Mouse (Mus musculus) cortical plate, adult 2 months (tissue): ENCODE results near the gene Gm28048. TPM values are rescaled to one million over a fixed set of nuclear protein-coding genes. Genes with fewer than 3 reads are reported as not detected.

Source experiments
- H3K27ac ChIP-seq: fragments of 200-500 bp; 2 replicates; pipeline ENCODE4 v1.5.1; 2012; ENCODE audit warnings: low read length, control low read depth, inconsistent platforms; ENCODE audit not compliant: insufficient read depth
- H3K4me1 ChIP-seq: fragments of 200-500 bp; 2 replicates; pipeline ENCODE4 v1.6.1; 2011; ENCODE audit warnings: low read length; ENCODE audit not compliant: control insufficient read depth, insufficient read depth
- H3K4me3 ChIP-seq: fragments of 200-500 bp; 2 replicates; pipeline ENCODE4 v1.5.1; 2011; ENCODE audit warnings: mild to moderate bottlenecking, low read length, control low read depth; ENCODE audit not compliant: insufficient read depth
- CTCF ChIP-seq: fragments of 200-500 bp; IDR thresholded peaks from 2 replicates; pipeline ENCODE4 v1.5.1; 2011; ENCODE audit warnings: mild to moderate bottlenecking, control low read depth, low read length; ENCODE audit not compliant: insufficient read depth; ENCODE audit errors: extremely low read depth
- POLR2A ChIP-seq: fragments of 200-500 bp; IDR thresholded peaks from 2 replicates; pipeline ENCODE4 v1.6.1; 2011; ENCODE audit warnings: mild to moderate bottlenecking, low read length, control low read depth; ENCODE audit not compliant: insufficient read depth; ENCODE audit errors: extremely low read depth
- polyA plus RNA-seq: library from polyadenylated mRNA; depleted of rRNA; stranded (reverse); fragments of >200 nt; gene quantifications from 2 replicates; pipeline ENCODE4 v1.2.3, GENCODE M21; 2012

The Gm28048 gene
- polyA plus RNA-seq, 1 experiment, result 7.3 TPM

GRCm38 (mm10) chr11:22832600-22832999 lies 149.3 kb downstream of the Gm28048 start:
- Histone ChIP-seq H3K4me1 (peaks cover 16% of the 10 kb centered on the region), H3K4me3 (no peak overlapping the region), H3K27ac (no peak overlapping the region)
- TF ChIP-seq CTCF (no peak), POLR2A (no peak)

GRCm38 (mm10) chr11:22831916-22832315 lies 150.0 kb downstream of the Gm28048 start:
- no peak for TF ChIP-seq POLR2A
- TF ChIP-seq CTCF, result no peak
- Histone ChIP-seq H3K4me1 (peaks cover 14% of the 10 kb centered on the region), H3K4me3 (no peak overlapping the region), H3K27ac (no peak overlapping the region)

- Histone ChIP-seq H3K4me3 (no peak overlapping the region), H3K27ac (no peak overlapping the region), H3K4me1 (peaks cover 14% of the 10 kb centered on the region)
- no peak for TF ChIP-seq CTCF
- no peak for TF ChIP-seq POLR2A
Measured at GRCm38 (mm10) chr11:22830684-22831083, 151.2 kb downstream of the Gm28048 start.

GRCm38 (mm10) chr11:22830179-22830611 lies 151.7 kb downstream of the Gm28048 start:
- TF ChIP-seq POLR2A (no peak), CTCF (no peak)
- Histone ChIP-seq H3K4me3 (no peak overlapping the region), H3K27ac (no peak overlapping the region), H3K4me1 (peaks cover 14% of the 10 kb centered on the region)

GRCm38 (mm10) chr11:22828988-22829632 lies 152.8 kb downstream of the Gm28048 start:
- no peak for TF ChIP-seq POLR2A
- TF ChIP-seq CTCF, result no peak
- peaks cover 14% of the 10 kb centered on the region for H3K4me1 ChIP-seq
- no peak overlapping the region for H3K27ac ChIP-seq
- H3K4me3 ChIP-seq, result no peak overlapping the region

- no peak for TF ChIP-seq CTCF
- TF ChIP-seq POLR2A, result no peak
- H3K4me3 ChIP-seq, result no peak overlapping the region
- H3K27ac ChIP-seq, result 0 out of 2 replicates have a peak overlapping the region, but pooled peaks have one; percentile 18
- H3K4me1 ChIP-seq, result peaks cover 14% of the 10 kb centered on the region
Measured at GRCm38 (mm10) chr11:22827514-22828080, 154.3 kb downstream of the Gm28048 start.

- Histone ChIP-seq H3K4me1 (peaks cover 14% of the 10 kb centered on the region), H3K27ac (no peak overlapping the region), H3K4me3 (no peak overlapping the region)
- TF ChIP-seq CTCF (no peak), POLR2A (no peak)
Measured at GRCm38 (mm10) chr11:22826665-22827064, 155.2 kb downstream of the Gm28048 start.

GRCm38 (mm10) chr11:22826051-22826450 lies 155.8 kb downstream of the Gm28048 start:
- no peak overlapping the region for H3K4me3 ChIP-seq
- no peak overlapping the region for H3K27ac ChIP-seq
- peaks cover 14% of the 10 kb centered on the region for H3K4me1 ChIP-seq
- TF ChIP-seq POLR2A, result no peak
- no peak for TF ChIP-seq CTCF

GRCm38 (mm10) chr11:22825548-22825947 lies 156.3 kb downstream of the Gm28048 start:
- H3K4me3 ChIP-seq, result no peak overlapping the region
- H3K27ac ChIP-seq, result no peak overlapping the region
- no peak for TF ChIP-seq POLR2A
- TF ChIP-seq CTCF, result no peak
- peaks cover 14% of the 10 kb centered on the region for H3K4me1 ChIP-seq
